Mouse (Mus musculus) macrophage (primary cell): ENCODE data around the gene Gm10644. TPM values are rescaled to one million over a fixed set of nuclear protein-coding genes. Genes with fewer than 3 reads are reported as not detected.

ENCODE experiments used
- H3K27ac ChIP-seq: fragments of 350-480 bp; formaldehyde crosslinking; 2 replicates; pipeline ENCODE4 v1.9.0; 2021
- H3K36me3 ChIP-seq: fragments of 350-480 bp; formaldehyde crosslinking; 2 replicates; pipeline ENCODE4 v1.9.0; 2021; ENCODE audit errors: inconsistent target
- H3K4me3 ChIP-seq: fragments of 350-480 bp; formaldehyde crosslinking; 2 replicates; pipeline ENCODE4 v1.9.0; 2021; ENCODE audit errors: inconsistent target
- H3K79me2 ChIP-seq: fragments of 350-480 bp; formaldehyde crosslinking; 2 replicates; pipeline ENCODE4 v1.9.0; 2021; ENCODE audit errors: inconsistent target
- WGBS: methylation state at CpG from one replicate; pipeline ENCODE4 v1.1.7; 2026; ENCODE audit warnings: inconsistent platforms; ENCODE audit not compliant: missing documents; 5-methylcytosine and 5-hydroxymethylcytosine counted together
- polyA plus RNA-seq: library from polyadenylated mRNA; stranded (reverse); fragments of 250-400 nt; gene quantifications from 3 replicates; pipeline ENCODE4 v1.2.4, GENCODE M21; 2018; ENCODE audit warnings: inconsistent platforms
- total RNA-seq, 78 experiments: library from RNA; depleted of rRNA; stranded (reverse); fragments of 250-400 nt; gene quantifications; 1 replicate in 9 of 78; 2 replicates in 24 of 78; 3 replicates in 43 of 78; 4 replicates in 2 of 78; pipeline ENCODE4 v1.2.4; 2018; ENCODE audit warnings: inconsistent platforms in 56 of 78

The Gm10644 gene
- under 1 TPM in 14 of 26 experiments, not detected in 12; 0.19 to 0.86 (median 0.48) TPM for total RNA-seq (2018; cell fraction: chromatin; rRNA removed)
- total RNA-seq (2018; cell fraction: cytosol; rRNA removed): under 1 TPM in 19 of 26 experiments, not detected in 7; 0.03 to 0.21 (median 0.08) TPM
- total RNA-seq (2018; cell fraction: nucleus; rRNA removed): under 1 TPM in 13 of 26 experiments, not detected in 13; 0.17 to 0.60 (median 0.35) TPM
- polyA plus RNA-seq: 0.06 to 0.11 TPM (median 0.07 TPM) in 3 replicates

DNA sequence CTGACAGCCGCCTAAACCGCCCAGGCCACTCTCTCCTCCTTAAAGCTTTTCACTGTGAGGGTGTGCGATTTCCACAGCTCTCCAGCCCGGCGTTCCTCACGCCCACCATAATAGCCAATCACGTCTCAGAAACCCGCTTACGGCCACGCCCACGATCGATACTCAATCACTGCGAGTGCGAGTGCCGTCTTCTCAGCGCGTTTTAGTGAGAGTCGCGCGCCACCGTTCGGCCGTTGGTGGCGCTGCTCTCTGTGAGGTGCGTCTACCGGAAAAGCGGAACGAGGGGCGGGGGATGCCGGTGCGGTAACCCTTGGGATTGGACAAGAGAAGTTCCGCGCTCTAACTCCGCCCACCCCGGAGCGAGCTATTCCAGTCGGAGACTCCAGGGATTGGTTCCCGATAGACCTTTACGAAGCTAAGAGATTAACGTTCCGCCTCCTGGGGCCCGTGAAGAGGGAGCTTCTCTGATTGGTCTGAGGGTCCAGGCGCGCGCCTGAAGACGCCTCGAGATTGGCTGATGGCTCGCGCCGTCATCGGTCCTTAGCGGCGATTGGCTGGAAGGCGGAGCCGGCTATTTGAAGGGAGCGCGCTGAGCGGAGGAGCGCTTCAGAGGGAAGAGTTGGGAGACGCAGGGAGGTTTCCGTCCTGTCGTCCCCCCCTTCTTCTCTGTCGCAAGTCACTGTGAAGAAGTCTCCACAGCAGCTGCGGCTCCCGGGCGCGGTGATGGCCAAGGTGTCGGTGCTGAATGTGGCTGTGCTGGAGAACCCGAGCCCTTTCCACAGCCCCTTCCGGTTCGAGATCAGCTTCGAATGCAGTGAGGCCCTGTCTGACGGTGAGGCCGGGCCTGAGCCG is at the start of gene Gm10644, which contains the start of gene Asf1b:
Gene Gm10644 (minus strand): TSS at position 100 of the 852 bp plus-strand sequence.
Gene Asf1b (plus strand): TSS at position 402 of the 852 bp plus-strand sequence.
- under 1% methylated on average over 74 of the region's 75 CpGs for WGBS
- Histone ChIP-seq H3K27ac (peak within 1 kb of the TSS; percentile 45), H3K79me2 (peaks cover 48% of the 10 kb centered on the region), H3K4me3 (peak within 1 kb of the TSS; percentile 71), H3K36me3 (no peaks in the 10 kb centered on the region)

DNA sequence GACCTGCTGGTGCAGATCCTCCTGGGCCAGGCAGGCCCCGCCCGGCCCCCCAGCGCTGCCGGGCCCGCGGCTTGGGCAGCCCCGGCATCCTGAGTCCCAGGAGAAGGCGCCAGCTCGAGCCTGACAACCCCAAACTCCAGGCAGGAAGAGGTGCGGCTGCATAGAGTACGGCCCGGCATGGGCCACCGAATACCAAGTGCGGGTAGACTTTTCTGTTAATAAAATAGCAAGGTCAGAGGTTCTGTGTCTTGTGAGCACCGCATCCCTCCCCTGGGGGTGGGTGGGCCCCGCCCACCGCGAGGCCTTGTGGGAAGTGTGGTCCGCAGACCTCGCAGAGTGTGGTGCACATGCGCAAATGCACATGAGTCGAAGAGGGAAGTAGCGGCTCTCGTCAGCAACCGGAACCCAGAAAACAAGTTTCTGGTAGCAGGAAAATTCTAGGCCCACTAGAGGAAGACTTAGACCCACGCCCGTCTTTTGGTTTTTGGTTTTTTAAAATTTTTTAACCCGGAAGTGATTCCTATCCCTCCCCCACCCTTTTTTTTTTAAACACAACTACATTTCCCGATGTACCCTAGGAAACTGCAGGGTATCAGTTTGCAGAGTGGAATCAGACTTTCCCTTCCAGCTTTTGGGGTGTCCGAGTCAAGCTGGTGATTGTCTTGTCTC is 49.7 kb upstream of the Gm10644 start:
- Histone ChIP-seq H3K36me3 (no peaks in the 10 kb centered on the region; the same call in 1 of the 2 replicates), H3K79me2 (peaks cover 18% of the 10 kb centered on the region; the same call in 1 of the 2 replicates), H3K27ac (peak overlapping the region; percentile 86), H3K4me3 (peak overlapping the region; percentile 49)
- WGBS: 3% methylated on average over 30 of the region's 30 CpGs

DNA sequence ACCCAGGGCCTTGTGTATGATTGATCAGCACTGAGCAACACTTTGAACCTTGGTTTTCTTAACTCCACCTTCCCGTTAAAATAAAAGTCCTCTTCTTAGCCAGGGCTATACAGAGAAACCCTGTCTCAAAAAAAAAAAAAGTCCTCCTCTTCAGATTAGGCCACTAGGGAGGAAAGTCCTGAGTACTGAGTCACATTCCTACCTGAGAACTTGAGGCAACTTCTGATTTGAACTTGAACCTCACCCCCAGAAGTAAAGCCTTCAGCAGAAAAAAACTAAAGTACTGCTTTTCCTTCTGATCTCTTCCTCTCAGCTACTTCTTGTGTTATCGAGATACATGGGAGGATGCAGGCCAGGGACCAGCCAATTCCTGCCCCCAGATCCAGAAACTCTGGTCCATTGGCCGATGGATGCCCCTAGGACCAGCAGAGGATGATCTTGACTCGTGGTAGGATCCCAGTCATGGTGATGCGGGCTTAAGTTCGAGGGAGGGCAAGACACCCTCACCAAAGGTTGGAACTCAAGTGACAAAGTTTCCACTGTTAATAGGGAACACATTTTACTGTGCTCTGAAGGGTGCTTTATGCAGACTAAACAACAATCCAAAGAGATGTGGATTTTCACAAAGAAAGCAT is 48.7 kb upstream of the Gm10644 start:
- peaks cover 24% of the 10 kb centered on the region; the same call in 1 of the 2 replicates for H3K79me2 ChIP-seq
- WGBS: 74% methylated on average over 6 of the region's 6 CpGs
- H3K27ac ChIP-seq: peak overlapping the region; percentile 86
- H3K4me3 ChIP-seq: peak overlapping the region; percentile 49
- H3K36me3 ChIP-seq: no peaks in the 10 kb centered on the region; the same call in 1 of the 2 replicates

DNA sequence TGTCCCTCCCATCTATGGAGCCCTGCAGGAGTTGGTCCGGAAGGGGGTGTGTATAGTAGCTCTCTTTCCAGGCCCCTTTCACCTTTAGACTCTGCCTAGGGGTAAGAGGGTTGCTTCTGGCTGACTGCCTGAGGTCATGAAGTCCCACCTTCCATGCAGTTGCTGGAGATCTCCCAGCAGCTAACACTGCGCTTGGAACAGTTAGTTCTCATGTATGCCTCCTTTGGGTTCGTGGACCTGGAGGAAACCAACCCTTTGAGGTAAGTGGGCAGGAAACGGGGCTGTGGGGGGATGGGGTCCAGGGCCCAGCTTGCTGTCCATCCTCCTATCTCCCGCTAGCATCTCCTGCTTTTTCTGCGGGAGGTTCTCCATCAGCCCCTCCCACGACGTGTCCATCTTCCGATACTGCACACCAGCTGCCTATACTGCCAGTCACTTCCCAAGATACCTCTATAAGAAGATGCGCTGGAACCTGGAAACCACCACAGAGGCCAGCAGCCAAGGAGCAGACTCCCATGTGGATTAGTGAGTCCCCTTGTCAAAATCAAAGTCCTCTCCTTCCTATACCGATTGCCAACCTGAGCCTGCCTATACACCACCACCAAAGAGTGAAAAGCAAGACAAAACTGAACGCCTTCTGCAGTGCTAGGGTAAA is 48.1 kb upstream of the Gm10644 start:
- Histone ChIP-seq H3K79me2 (peaks cover 24% of the 10 kb centered on the region; the same call in 1 of the 2 replicates), H3K27ac (no peak overlapping the region), H3K4me3 (no peak overlapping the region), H3K36me3 (no peaks in the 10 kb centered on the region; the same call in 1 of the 2 replicates)
- 93% methylated on average over 12 of the region's 12 CpGs for WGBS

DNA sequence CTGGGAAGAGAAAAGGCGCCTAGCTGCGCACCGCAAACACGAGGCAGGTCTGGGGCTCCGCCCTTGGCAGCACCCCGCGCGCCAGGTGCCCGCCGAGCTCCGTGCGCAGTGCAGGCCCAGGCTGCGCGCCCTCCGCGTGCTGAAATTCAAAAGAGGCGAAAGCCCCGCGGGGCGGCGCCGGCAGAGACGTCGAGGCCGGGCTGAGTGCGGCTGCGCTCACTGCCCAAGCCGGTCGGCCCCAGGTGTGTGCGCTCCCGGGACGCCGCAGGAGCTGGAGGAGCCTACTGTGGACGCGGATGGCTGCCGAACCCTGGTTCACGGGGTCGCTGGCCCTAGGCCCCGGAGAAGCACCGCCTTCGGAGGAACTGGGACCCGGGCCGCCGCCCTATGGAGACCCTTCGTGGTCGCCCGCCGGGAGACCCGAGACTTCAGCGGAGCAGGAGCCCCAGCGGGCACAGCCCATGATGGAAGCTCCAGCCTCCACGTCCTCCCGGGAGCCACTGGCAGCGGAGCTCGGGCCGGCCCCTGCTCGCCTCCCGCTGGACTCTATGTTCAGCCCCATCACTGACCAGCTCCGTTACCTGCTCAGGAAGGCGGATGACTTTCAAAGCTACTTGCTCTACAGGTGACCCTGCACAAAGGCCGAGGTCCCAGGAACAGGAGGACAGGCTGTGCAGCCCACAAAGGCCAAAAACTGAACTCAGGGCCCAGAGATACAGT is 46.4 kb upstream of the Gm10644 start, which contains the start of gene 1700067K01Rik:
Gene 1700067K01Rik (plus strand): TSS at position 222 of the 720 bp plus-strand sequence.
- WGBS: 93% methylated on average over 53 of the region's 61 CpGs
- no peaks in the 10 kb centered on the region; the same call in 1 of the 2 replicates for H3K36me3 ChIP-seq
- no peak within 1 kb of the TSS for H3K4me3 ChIP-seq
- peaks cover 24% of the 10 kb centered on the region; the same call in 1 of the 2 replicates for H3K79me2 ChIP-seq
- H3K27ac ChIP-seq: no peak within 1 kb of the TSS

DNA sequence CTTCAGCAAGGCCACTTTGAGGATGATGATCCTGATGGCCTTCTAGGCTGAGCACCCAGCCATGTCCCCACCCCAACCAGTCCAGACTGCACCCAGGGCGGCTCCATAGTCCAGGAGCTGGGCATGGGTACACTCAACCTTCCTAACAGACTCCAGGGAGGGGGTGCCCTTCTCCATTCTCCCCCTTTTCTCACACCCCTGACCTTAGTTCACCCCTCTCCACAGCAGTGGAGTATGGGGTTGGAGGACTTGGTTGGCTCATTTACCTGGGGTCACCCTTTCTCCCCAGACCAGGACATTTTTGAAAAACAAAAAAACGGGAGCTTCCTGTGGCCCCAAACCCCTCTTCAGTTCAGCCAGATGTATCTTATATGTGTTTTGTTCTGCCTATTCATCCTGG is 44.8 kb upstream of the Gm10644 start:
- peaks cover 24% of the 10 kb centered on the region; the same call in 1 of the 2 replicates for H3K79me2 ChIP-seq
- no peaks in the 10 kb centered on the region; the same call in 1 of the 2 replicates for H3K36me3 ChIP-seq
- no peak overlapping the region for H3K27ac ChIP-seq
- WGBS: 100% methylated on average over 2 of the region's 2 CpGs
- H3K4me3 ChIP-seq: no peak overlapping the region

DNA sequence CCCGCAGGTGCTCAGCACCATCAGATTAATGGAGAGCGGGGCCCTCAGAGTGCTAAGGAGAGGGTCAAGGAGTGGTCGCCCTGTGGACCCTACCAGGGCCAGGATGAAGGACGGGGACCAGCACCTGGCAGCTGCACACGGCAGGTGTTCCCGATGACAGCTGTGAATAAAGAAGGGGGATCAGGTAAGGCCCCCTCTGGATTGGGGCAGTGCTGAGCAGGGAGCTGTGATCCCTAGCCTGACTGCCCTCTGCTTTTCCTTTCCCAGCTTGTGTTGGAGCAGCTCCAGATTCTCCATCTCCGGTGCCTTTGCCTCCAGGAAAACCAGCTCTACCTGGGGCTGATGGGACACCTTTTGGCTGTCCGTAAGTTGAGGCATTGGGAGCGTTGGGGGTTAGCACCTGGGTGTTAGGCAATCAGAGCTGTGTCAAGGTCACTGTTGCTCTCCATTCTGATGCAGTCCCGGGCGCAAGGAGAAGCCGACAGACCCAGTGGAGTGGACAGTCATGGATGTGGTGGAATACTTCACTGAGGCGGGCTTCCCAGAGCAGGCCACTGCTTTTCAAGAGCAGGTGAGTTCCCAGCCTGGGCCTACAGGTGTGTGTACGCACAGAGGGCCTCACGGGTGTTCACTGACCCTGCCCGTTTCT is 44.2 kb upstream of the Gm10644 start:
- Histone ChIP-seq H3K27ac (no peak overlapping the region), H3K79me2 (peaks cover 23% of the 10 kb centered on the region; the same call in 1 of the 2 replicates), H3K4me3 (peak overlapping the region; percentile 30; the same call in 1 of the 2 replicates), H3K36me3 (no peaks in the 10 kb centered on the region; the same call in 1 of the 2 replicates)
- 91% methylated on average over 16 of the region's 16 CpGs for WGBS

DNA sequence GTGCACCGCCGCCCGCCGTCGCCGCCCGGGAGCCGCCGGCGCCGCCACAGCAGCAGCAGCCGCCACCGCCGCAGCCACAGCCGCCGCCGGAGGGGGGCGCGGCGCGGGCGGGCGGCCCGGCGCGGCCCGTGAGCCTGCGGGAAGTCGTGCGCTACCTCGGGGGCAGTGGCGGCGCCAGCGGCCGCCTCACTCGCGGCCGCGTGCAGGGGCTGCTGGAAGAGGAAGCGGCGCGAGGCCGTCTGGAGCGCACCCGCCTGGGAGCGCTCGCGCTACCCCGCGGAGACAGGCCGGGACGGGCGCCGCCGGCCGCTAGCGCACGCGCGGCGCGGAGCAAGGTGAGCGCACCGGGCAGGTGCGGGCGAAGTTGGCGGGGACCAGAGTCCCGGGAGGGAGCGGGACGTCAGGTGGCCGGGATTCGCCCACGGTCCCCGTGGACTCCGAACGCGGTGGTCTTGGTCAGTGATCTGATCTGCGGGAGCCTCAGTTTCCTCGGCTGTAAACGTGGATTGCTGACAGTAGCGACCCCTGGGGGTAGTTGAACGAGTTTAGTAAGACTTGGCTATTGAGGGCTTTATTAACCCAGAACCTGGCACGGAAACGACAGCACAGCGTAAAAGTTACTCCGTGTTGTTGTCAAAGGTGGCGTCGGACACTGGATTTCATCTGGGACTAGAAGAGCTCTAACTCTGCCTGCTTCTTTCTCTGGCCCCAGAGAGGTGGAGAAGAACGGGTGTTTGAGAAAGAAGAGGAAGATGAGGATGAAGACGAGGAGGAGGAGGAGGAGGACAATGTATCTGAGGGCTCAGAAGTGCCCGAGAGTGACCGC is 43.4 kb upstream of the Gm10644 start:
- Histone ChIP-seq H3K27ac (no peak overlapping the region), H3K36me3 (no peaks in the 10 kb centered on the region; the same call in 1 of the 2 replicates), H3K79me2 (peaks cover 16% of the 10 kb centered on the region; the same call in 1 of the 2 replicates), H3K4me3 (peak overlapping the region; percentile 30)
- WGBS: 7% methylated on average over 38 of the region's 92 CpGs

DNA sequence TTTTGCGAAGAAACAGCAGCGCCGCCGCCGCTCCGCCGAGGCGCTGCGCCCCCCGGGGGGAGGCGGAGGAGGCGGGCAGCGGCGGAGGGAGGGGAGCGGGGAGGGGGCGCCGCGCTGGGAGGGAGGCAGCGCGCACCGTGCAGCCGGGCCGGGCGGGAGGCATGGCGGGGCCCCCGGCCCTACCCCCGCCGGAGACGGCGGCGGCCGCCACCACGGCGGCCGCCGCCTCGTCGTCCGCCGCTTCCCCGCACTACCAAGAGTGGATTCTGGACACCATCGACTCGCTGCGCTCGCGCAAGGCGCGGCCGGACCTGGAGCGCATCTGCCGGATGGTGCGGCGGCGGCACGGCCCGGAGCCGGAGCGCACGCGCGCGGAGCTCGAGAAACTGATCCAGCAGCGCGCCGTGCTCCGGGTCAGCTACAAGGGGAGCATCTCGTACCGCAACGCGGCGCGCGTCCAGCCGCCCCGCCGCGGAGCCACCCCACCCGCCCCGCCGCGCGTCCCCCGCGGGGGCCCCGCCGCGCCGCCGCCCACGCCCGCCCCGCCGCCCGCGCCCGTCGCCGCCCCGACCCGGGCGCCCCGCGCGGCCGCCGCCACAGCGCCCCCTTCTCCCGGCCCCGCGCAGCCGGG is 42.6 kb upstream of the Gm10644 start, which contains the start of gene Samd1:
Gene Samd1 (plus strand): TSS at position 162 of the 631 bp plus-strand sequence.
- Histone ChIP-seq H3K27ac (peak within 1 kb of the TSS; percentile 57), H3K79me2 (peaks cover 7% of the 10 kb centered on the region; the same call in 1 of the 2 replicates), H3K4me3 (peak within 1 kb of the TSS; percentile 36), H3K36me3 (no peaks in the 10 kb centered on the region; the same call in 1 of the 2 replicates)
- WGBS: under 1% methylated on average over 50 of the region's 112 CpGs

DNA sequence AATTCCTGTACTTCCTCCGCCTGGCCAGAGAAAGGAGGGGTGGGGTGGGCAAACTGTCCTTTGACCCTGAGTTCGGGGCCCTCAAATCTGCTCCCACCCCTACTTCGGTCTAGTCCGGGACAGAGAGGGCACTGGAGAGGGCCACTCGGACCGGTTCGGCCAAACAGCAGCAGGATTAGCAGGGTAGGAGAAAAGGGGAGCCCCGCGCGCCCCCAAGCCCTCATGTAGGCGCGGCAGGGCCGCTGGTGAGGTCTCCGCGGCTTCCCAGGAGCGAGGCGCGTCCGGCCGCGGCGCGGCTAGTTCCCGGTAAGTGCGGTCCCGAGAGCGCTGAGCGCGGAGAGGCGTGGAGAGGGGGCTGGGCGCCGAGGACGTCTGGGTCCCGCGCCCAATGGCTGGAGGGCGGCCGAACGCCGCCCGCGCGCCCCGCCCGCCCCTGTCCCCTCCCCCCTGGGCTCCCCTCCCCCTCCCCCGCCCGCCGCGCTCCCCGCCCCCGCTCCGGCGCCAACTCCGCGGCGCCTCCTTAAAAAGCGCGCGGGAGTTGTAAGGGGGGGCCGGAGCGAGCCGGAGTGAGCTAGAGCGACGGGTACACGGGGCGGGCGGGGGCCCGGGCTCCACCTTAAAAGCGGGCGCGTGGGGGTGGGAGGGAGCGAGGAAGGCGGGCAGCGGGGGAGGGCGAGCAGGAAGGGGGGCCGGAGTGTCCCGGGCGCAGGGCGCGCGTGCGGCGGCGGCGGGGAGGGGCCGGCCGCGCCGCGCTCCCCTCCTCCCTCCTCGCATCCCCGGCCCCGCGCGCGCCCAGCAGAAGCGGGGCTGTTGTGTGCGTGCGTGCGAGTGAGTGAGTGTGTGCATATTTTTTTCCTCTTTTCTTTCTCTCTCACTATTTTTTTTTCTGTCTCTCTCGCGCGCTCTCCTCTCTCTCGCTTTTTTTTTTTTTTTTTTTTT is 41.8 kb upstream of the Gm10644 start:
- under 1% methylated on average over 47 of the region's 103 CpGs for WGBS
- Histone ChIP-seq H3K4me3 (peak overlapping the region; percentile 36), H3K79me2 (peaks cover 6% of the 10 kb centered on the region; the same call in 1 of the 2 replicates), H3K27ac (peak overlapping the region; percentile 57), H3K36me3 (no peaks in the 10 kb centered on the region; the same call in 1 of the 2 replicates)
